Mouse (Mus musculus) heart, postnatal 0 days (tissue): ENCODE results near the gene H2-DMb1. TPM values are rescaled to one million over a fixed set of nuclear protein-coding genes. Genes with fewer than 3 reads are reported as not detected.

ENCODE experiments used
- ATAC-seq: fragments of 200-750 bp; cut with Nextera tagmentation; 2 replicates; pipeline ENCODE4 v1.8.0; 2017; ENCODE audit warnings: low read depth, moderate number of reproducible peaks, moderate library complexity; ENCODE audit not compliant: insufficient read depth
- DNase-seq: peaks from one replicate; pipeline ENCODE4 v3.0.0-alpha.2; 2016; ENCODE audit warnings: low spot score
- H3K27ac ChIP-seq: fragments of 300-500 bp; sonication (generic); 2 replicates; pipeline ENCODE4 v1.5.1; 2014; ENCODE audit warnings: low read depth, mild to moderate bottlenecking
- H3K27me3 ChIP-seq: fragments of 300-500 bp; sonication (generic); 2 replicates; pipeline ENCODE4 v1.6.1; 2014; ENCODE audit warnings: low read length, mixed read lengths; ENCODE audit not compliant: control insufficient read depth, insufficient read depth
- H3K36me3 ChIP-seq: fragments of 300-500 bp; sonication (generic); replicated peaks from 2 replicates; pipeline ENCODE4 v1.6.1; 2014; ENCODE audit warnings: low read length, mixed read lengths; ENCODE audit not compliant: control insufficient read depth, insufficient read depth
- H3K4me1 ChIP-seq: fragments of 300-500 bp; sonication (generic); 2 replicates; pipeline ENCODE4 v1.6.1; 2014; ENCODE audit warnings: antibody characterized with exemption; ENCODE audit not compliant: control insufficient read depth, insufficient read depth
- H3K4me2 ChIP-seq: fragments of 300-500 bp; sonication (generic); 2 replicates; pipeline ENCODE4 v1.6.1; 2014; ENCODE audit warnings: low read depth, mild to moderate bottlenecking, low read length, moderate library complexity
- H3K4me3 ChIP-seq: fragments of 300-500 bp; sonication (generic); 2 replicates; pipeline ENCODE4 v1.5.1; 2014; ENCODE audit warnings: low read depth, low read length
- H3K9ac ChIP-seq: fragments of 300-500 bp; sonication (generic); replicated peaks from 2 replicates; pipeline ENCODE4 v1.6.1; 2014; ENCODE audit warnings: low read depth, low read length, mixed read lengths
- H3K9me3 ChIP-seq: fragments of 300-500 bp; sonication (generic); replicated peaks from 2 replicates; pipeline ENCODE4 v1.6.1; 2016; ENCODE audit warnings: low read length; ENCODE audit not compliant: control insufficient read depth
- CTCF ChIP-seq: IDR thresholded peaks from 2 replicates; pipeline ENCODE4 v1.5.1; 2016; ENCODE audit warnings: antibody characterized with exemption, control low read depth, low read depth
- EP300 ChIP-seq: IDR thresholded peaks from 2 replicates; pipeline ENCODE4 v1.6.1; 2016; ENCODE audit warnings: antibody characterized with exemption, low read depth
- WGBS: fragments of 180-500 bp; shearing (Covaris S2); extraction: QIAGEN DNeasy Blood & Tissue Kit; methylation state at CpG from one replicate; pipeline ENCODE4 v1.1.7; 2014; 5-methylcytosine and 5-hydroxymethylcytosine counted together
- polyA plus RNA-seq: library from polyadenylated mRNA; unstranded; fragments of >200 nt; fragmentation: Nextera tagmentation; extraction: Ambion mirVana; gene quantifications from 2 replicates; pipeline ENCODE4 v1.2.1, GENCODE M21; 2015
- total RNA-seq: library from RNA; depleted of rRNA; stranded (reverse); fragments of >200 nt; gene quantifications from 2 replicates; pipeline ENCODE4 v1.2.3, GENCODE M21; 2014; ENCODE audit warnings: low replicate concordance; rRNA removed

H2-DMb1 gene
- total RNA-seq (0.19 TPM in 1 of 2 replicates, not detected in the other), polyA plus RNA-seq (0.65 and 0.90 TPM in 2 replicates)

DNA sequence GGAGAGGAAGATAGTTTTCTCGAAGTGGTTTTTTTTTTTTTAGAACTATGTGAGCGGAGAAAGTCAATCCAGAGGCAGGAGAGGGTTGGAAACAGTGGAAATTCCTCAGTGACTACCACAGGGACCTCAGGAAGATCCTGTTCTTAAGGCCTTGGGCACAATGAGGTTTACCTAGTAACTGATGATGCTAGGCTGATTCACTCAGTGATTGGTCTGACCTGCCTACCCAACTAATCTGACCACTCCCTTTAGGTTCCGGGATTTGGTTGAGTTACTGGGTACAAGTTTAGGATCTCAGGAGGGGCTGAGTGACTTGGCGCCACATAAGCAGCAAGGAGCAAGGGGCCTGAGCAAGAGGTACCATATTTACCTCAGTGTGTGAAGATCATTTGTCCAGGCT lies at the start of gene H2-DMb1:
TSS of gene H2-DMb1 (plus strand) at position 150 of the 400 bp plus-strand sequence.
- Histone ChIP-seq H3K9me3 (no peaks in the 10 kb centered on the region), H3K9ac (no peak within 1 kb of the TSS), H3K4me1 (no peaks in the 10 kb centered on the region), H3K36me3 (no peaks in the 10 kb centered on the region), H3K4me3 (no peak within 1 kb of the TSS), H3K27me3 (no peaks in the 10 kb centered on the region), H3K27ac (no peak within 1 kb of the TSS), H3K4me2 (no peak within 1 kb of the TSS)
- TF ChIP-seq EP300 (no peak), CTCF (no peak)
- DNase-seq (no peak), ATAC-seq (peak; percentile 64)
- 45% methylated on average over 4 of the region's 4 CpGs for WGBS

DNA sequence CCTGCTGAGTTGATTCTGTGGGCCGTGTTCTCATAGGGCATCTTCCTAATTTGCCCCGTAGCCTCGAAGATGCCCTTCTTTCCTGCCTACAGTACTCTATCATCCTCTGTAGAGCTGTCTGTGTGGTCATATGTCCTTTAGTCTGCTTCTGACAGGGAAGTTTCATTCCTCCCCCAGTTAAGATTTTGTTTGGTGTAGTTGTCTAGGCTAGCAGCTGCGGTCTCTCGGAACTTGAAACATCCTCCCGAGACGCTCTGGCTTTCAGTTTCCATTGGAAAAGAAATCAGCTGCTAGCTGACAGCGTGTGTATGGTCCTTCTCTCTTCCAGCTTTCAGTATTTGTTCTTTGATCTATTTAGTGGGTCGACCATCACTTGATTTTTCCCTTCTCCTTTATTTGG lies 48.1 kb upstream of the H2-DMb1 start:
- no peak overlapping the region for H3K27ac ChIP-seq
- no peaks in the 10 kb centered on the region for H3K27me3 ChIP-seq
- ATAC-seq (no peak), DNase-seq (no peak)
- no peaks in the 10 kb centered on the region for H3K4me1 ChIP-seq
- no peak overlapping the region for H3K4me2 ChIP-seq
- 0 out of 2 replicates have a peak, but pooled peaks cover 3% of the 10 kb centered on the region for H3K36me3 ChIP-seq
- WGBS: 79% methylated on average over 9 of the region's 9 CpGs
- H3K9ac ChIP-seq: no peak overlapping the region
- no peak for TF ChIP-seq EP300
- TF ChIP-seq CTCF: no peak
- H3K9me3 ChIP-seq: peaks cover 5% of the 10 kb centered on the region; the same call in 1 of the 2 replicates
- H3K4me3 ChIP-seq: no peak overlapping the region

DNA sequence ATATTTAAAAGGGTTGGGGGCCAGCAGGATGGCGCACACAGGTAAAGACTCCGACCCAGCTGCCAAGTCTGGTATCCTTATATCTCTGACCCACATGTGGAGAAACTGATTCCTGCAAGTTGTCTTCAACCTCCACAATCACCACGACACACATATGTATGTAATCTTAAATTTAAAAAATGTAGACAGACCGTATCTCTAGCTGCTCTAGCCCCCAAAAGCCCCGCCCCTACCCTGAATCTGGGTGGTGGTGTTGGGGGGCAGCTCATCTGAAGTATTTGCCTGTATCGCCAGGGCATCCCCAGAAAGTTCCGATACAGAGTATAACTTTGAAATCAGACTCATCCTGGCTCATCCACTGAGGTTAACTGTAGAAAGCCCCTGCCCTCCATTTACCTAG lies 46.3 kb upstream of the H2-DMb1 start:
- Histone ChIP-seq H3K27me3 (no peaks in the 10 kb centered on the region), H3K36me3 (peaks cover 21% of the 10 kb centered on the region), H3K9ac (no peak overlapping the region), H3K4me2 (no peak overlapping the region), H3K4me1 (no peaks in the 10 kb centered on the region), H3K4me3 (no peak overlapping the region), H3K27ac (no peak overlapping the region), H3K9me3 (peaks cover 5% of the 10 kb centered on the region; the same call in 1 of the 2 replicates)
- DNase-seq: no peak
- WGBS: 79% methylated on average over 7 of the region's 7 CpGs
- TF ChIP-seq CTCF (no peak), EP300 (no peak)
- ATAC-seq: no peak

DNA sequence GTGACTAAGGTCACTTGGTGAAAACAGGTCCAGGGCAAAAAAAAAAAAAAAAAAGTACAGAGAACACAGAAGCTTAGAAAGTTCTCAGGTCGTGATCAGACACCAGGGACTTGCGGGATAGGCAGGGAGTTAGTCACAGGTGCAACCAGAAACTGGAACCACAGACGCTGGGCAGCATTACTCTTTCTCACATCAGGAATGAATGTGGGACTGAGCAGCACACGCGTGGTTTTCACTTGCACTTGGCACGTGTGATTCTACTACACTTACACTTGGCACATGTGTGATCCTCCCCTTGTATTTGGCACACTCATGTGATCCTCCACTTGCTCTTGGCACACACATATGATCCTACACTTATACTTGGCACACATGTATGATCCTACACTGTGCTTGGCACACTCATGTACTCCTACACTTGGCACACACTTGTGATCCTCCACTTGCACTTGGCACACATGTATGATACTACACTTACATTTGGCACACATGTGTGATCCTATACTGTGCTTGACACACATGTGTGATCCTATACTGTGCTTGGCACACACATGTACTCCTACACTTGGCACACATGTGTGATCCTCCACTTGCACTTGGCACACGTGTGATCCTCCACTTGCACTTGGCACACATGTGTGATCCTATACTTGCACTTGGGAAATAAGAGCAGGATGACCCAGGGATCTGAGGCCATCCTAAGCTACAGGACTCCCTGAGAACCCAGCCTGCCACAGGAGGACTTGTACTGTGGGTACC lies 45.6 kb upstream of the H2-DMb1 start:
- Histone ChIP-seq H3K27me3 (no peaks in the 10 kb centered on the region), H3K9me3 (peaks cover 5% of the 10 kb centered on the region; the same call in 1 of the 2 replicates), H3K36me3 (peaks cover 28% of the 10 kb centered on the region), H3K4me1 (no peaks in the 10 kb centered on the region), H3K4me2 (no peak overlapping the region), H3K4me3 (no peak overlapping the region), H3K9ac (no peak overlapping the region), H3K27ac (no peak overlapping the region)
- ATAC-seq (no peak), DNase-seq (no peak)
- no peak for TF ChIP-seq EP300
- TF ChIP-seq CTCF: no peak
- WGBS: 80% methylated on average over 7 of the region's 7 CpGs

DNA sequence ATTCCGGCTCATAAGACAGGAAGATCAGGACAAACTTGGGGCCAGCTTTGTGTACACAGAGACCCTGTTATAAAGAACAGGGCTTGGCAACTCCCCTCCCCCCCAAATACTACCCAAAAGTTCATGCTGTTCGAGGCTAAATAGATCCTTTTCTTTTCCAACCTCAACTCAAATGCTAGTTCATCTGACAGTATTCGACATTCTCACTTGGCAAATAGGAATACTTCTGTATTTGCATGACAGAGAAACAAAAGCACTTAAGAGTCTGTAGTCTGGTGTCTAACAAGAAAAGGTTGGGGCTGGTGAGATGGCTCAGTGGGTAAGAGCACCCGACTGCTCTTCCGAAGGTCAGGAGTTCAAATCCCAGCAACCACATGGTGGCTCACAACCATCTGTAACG lies 44.4 kb upstream of the H2-DMb1 start:
- TF ChIP-seq CTCF: no peak
- DNase-seq (no peak), ATAC-seq (no peak)
- Histone ChIP-seq H3K27me3 (no peaks in the 10 kb centered on the region), H3K36me3 (peaks cover 40% of the 10 kb centered on the region), H3K9me3 (peaks cover 5% of the 10 kb centered on the region; the same call in 1 of the 2 replicates), H3K9ac (no peak overlapping the region), H3K4me3 (no peak overlapping the region), H3K27ac (no peak overlapping the region), H3K4me1 (no peaks in the 10 kb centered on the region), H3K4me2 (no peak overlapping the region)
- 83% methylated on average over 5 of the region's 6 CpGs for WGBS
